Mouse (Mus musculus) NIH3T3 (cell line): Measurements from ENCODE around the gene Gm11492.

ENCODE experiments used
- DNase-seq: peaks from one replicate; pipeline ENCODE4 v3.0.0-alpha.2; 2012; ENCODE audit warnings: low read depth

The Gm11492 gene

DNA sequence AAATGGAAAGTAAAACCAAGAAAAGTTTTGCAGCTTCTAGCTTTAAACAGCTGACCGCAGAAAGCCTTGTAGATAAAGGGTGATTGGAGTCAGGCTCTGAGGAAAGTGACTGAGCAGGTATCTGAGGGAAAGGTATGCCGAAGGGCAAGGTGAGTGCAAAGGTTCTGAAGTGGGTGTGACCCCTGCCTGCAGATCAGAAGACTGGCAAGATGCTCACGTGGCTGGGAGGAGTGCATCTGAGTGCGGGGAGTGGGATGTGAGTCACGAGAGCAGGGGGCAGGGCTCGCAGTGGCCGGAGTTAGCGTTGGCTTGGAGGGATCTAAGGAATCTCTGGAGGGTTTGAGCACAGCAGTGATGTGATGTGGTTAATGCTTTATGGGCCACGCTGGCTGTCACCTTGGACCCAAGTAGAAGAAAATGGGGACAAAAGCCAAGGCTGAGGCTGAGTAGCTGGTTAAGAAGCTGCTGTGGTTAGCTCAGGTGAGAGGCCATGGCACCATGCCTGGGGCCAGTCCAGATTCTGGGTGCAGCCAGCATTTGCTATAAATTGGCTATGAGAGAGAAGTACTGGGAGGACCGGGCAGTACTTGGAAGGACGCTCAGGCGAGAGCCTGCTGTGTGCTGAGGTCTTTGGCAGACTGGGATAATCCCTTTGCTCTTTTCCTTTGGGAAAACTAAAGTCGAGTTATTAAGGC is 33.1 kb downstream of the Gm11492 start:
- no peak for DNase-seq

DNA sequence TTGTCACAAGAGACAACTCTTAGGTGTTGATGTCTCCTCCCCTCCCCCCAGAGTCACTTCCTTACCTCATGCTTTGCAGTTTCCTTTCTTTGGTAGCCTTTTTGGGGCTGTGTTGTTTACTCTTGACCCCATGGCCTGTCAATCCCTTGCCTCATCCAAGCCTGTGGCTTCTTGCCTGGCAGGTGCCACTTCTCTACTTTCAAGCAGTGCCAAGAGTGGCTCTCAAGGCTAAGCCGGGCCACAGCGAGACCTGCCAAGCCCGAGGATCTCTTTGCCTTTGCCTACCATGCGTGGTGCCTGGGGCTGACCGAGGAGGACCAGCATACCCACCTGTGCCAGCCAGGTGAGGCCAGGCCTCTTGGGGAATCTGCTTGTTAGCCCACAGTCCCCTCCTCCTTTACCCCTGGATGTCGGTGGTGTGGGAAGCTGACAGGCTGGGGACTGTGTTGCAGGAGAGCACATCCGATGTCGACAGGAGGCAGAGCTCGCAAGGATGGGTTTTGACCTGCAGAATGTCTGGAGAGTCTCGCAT is 33.9 kb downstream of the Gm11492 start:
- no peak for DNase-seq

DNA sequence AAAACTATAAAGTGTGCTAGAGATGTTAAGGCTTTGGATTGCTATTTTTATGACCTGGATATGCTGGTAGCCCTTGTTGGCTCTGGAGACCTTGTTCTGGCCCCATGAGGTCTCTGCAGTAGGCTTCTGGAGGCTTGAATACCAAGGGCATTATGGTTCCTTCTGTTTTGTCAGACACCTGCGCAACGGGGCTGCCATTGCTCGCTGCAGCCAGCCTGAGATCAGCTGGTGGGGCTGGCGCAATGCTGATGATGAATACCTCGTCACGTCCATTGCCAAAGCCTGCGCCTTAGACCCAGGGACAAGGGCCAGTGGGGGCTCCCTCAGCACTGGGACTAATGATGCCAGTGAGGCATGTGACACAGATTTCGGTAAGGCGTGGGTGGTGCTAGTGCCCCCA is 35.8 kb downstream of the Gm11492 start:
- no peak for DNase-seq

DNA sequence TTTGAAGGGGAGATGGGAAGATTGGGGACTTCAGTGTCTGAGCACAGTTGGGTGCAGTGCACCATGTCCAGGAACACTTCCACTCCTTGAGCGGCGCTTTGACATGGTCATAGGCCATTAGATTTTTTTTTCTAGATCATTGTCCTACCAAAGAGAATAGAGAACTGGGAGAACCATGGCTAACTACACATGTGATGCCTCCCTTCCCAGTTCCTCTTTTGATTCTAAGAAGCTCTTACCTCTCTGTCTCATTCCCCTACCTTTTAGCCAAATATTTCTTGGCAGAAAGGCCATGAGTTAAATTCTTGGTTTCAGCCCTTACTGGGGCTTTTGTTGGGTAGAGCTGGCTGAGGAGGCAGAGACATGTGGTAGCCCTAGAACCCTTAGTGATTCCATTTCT is 37.1 kb downstream of the Gm11492 start:
- DNase-seq: no peak

DNA sequence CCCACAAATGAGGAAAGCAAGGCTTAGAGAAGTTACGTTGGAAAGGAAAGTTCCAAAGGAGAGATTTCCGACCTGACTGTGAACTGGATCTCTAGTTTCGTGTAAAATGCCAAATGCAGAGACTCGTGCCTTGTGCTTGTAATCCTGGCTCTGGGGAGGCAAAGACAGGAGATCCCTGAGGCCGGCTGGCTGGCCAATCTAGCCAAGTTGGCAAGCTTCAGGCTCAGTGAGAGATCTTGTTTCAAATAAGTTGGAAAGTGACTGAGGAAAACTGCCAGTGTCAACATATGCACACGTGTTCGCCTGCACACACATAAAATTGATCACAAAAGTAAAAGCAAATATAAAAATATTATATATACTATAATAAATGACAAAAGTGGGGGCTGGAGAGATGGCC is 42.8 kb downstream of the Gm11492 start:
- peak; percentile 46 for DNase-seq

DNA sequence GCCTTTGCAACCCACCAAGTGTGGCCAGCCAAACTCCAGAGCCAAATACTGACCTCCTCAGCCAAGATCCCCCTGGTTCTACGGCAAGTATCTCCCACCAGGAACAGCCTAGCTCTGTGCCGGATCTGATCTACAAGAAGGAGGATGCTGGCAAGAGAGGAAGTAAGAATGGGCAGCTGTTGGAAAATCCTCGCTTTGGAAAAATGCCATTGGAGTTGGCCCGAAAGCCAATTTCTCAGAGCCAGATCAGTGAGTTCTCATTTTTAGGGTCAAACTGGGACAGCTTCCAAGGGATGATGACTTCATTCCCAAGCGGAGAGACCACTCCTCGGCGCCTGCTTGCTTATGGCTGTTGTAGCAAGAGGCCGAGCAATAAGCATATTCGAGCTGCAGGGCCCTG is 45.1 kb downstream of the Gm11492 start:
- no peak for DNase-seq

DNA sequence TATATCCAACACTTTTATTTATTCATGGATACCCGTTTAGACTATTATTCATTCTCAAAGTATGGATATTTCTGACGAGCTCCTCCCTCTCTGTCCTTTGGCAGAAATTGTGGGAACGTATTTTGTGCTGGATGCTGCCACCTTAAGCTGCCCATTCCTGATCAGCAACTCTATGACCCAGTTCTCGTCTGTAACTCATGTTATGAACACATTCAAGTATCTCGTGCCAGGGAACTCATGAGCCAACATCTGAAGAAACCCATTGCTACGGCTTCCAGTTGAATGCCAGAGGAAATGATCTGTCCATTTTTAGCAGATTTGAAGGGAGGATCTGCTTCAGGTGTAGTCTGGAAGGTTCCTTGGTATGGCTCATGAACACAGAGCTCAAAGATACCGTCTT is 47.5 kb downstream of the Gm11492 start:
- DNase-seq: no peak

DNA sequence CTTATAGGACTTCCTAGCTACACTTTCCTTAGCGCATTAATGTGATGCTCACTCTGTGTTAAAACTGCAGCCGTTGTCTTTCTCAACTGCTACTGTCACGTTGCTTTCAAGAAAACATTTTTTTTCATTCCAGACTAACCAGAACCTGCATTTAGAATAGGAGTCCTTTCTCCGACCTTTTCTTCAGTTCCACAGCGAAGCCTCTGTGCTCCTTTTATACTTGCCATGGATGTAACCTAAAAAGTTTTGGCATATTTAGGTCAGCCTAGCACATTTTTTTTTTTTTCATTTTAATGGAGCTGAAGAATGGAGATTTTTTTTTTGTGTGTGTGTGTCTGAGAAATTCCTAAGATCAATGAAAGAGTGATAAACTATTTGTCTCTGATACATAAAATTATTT is 49.1 kb downstream of the Gm11492 start:
- no peak for DNase-seq

DNA sequence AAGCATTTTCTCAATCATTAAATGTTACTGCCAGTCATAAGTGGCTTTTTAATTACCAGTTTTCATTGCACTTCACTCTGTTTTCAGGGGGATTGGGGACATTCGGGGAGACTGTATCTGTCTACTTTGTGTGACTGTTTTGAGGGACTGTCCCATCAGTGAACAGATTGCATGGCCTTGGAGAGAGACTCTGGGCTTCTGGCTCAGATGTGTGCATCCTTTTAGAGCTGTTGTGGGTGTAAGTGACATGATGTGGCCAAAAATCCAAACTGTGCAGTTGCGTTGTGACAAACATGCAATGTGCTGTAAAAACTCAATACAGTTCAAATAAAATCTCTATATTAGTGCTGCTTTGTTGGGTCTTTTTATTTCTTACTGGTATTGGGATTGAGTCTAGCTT is 49.5 kb downstream of the Gm11492 start:
- no peak for DNase-seq

DNA sequence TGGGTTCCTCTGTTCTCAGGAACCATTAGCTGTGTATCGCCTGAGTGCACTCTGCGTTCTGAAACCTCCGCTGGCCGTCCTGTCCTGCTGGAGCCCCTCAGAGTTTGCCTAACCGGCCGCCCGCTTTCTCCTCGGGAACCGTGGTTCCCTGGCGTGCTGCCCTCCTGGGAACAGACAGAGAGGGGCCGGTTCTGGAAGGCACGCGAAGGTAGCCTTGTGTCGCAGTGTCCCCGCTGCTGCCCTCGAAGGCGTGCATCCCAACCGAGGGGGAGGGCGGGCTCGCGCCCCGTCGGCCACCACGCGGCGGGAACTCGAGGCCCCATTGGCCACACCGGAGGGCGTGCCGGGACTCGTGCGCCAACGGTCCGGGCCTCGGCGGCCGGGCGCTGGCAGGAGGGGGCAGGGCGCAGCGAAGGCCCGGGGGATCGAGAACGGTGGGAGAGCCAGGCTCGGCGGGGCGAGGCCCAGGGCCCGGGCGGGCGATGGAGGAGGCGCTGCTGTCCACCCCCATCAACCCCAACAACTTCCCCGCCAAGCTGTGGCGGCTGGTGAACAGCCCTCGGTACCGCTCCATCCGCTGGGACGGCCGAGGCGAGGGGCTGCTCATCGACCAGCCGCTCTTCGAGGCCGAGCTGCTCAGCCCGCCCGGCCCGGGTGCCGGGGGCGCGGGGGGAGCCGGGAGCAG is 50.5 kb downstream of the Gm11492 start, which contains the start of gene Hsf5:
Hsf5 (plus strand) TSS at position 375 of the 685 bp plus-strand sequence.
- no peak for DNase-seq

DNA sequence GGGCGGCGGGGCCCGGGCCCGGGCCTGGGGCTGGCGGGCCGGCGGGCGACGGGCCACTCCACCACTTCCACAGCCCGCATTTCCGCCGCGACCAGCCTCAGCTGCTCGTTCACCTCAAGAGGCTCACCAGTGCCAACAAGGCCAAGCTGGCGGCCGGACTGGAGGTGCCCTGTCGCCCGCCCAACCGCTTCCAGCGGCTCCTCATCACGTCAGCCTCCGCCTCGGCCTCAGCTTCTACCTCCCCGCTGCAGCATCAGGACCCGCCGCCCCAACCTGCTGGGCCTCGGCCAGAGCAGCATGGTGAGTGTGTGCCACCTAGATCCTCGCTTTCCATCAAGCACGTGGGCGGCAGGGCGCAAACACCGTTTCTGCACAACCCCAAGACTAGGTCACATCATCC is 51.2 kb downstream of the Gm11492 start:
- no peak for DNase-seq
